Mouse (Mus musculus): Measurements from ENCODE around the gene Neurl3. TPM values are rescaled to one million over a fixed set of nuclear protein-coding genes. Genes with fewer than 3 reads are reported as not detected.
A peak's percentile ranks its signal among the peaks of the same experiment; 100 is the strongest.

Neurl3 gene
- polyA plus RNA-seq, 1 experiment from 2014 or later, result 8.3 TPM

- Histone ChIP-seq H3K27me3 (0 out of 2 replicates have a peak, but pooled peaks cover 3% of the 10 kb centered on the region), H3K4me1 (peaks cover 34% of the 10 kb centered on the region), H3K27ac (no peak overlapping the region), H3K36me3 (no peaks in the 10 kb centered on the region), H3K4me2 (peak overlapping the region; percentile 95; the same call in 1 of the 2 replicates), H3K9me3 (no peaks in the 10 kb centered on the region), H3K9ac (no peak overlapping the region), H3K4me3 (no peak overlapping the region)
- 62% methylated on average over 7 of the region's 7 CpGs for WGBS
- ATAC-seq (ENCODE audit: borderline replicate concordance, extremely low read depth, low FRiP score, low TSS enrichment), result 0 out of 2 replicates have a peak, but pooled peaks have one; percentile 5
Measured at GRCm38 (mm10) chr1:36307121-36307494, 32.6 kb upstream of the Neurl3 start.

DNA sequence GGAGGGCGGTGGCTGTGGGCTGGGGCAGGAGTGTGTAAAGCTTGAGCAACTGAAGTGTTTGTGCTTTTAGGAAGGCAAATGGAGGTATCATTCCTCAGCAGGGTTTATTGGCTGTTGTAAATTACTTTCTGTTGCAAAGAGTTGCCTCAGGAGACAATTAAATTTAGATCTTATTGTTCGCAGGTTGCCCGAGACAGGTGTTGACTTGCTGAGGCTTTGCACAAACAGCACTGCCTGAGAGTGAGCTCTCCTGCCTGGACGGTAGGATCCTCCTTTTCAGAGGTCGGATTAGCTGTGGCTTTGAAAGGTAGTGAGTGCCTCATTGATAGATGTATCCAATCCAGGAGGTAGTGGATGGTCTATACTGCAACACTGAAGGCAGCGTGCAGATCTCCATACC is 31.6 kb upstream of the Neurl3 start:
- no peaks in the 10 kb centered on the region for H3K36me3 ChIP-seq
- H3K27me3 ChIP-seq, result peaks cover 4% of the 10 kb centered on the region; the same call in 1 of the 2 replicates
- H3K4me2 ChIP-seq, result no peak overlapping the region
- WGBS, result 81% methylated on average over 6 of the region's 6 CpGs
- no peak for ATAC-seq (ENCODE audit: borderline replicate concordance, extremely low read depth, low FRiP score, low TSS enrichment)
- H3K9me3 ChIP-seq, result no peaks in the 10 kb centered on the region
- no peak overlapping the region for H3K9ac ChIP-seq
- H3K27ac ChIP-seq, result no peak overlapping the region
- no peak overlapping the region for H3K4me3 ChIP-seq
- peaks cover 34% of the 10 kb centered on the region for H3K4me1 ChIP-seq

GRCm38 (mm10) chr1:36304764-36305163 is 30.3 kb upstream of the Neurl3 start:
- Histone ChIP-seq H3K27me3 (peaks cover 17% of the 10 kb centered on the region), H3K9ac (no peak overlapping the region), H3K9me3 (no peaks in the 10 kb centered on the region), H3K4me3 (no peak overlapping the region), H3K27ac (no peak overlapping the region), H3K4me1 (peaks cover 30% of the 10 kb centered on the region), H3K36me3 (no peaks in the 10 kb centered on the region), H3K4me2 (no peak overlapping the region)
- 66% methylated on average over 7 of the region's 7 CpGs for WGBS
- no peak for ATAC-seq (ENCODE audit: borderline replicate concordance, extremely low read depth, low FRiP score, low TSS enrichment)

DNA sequence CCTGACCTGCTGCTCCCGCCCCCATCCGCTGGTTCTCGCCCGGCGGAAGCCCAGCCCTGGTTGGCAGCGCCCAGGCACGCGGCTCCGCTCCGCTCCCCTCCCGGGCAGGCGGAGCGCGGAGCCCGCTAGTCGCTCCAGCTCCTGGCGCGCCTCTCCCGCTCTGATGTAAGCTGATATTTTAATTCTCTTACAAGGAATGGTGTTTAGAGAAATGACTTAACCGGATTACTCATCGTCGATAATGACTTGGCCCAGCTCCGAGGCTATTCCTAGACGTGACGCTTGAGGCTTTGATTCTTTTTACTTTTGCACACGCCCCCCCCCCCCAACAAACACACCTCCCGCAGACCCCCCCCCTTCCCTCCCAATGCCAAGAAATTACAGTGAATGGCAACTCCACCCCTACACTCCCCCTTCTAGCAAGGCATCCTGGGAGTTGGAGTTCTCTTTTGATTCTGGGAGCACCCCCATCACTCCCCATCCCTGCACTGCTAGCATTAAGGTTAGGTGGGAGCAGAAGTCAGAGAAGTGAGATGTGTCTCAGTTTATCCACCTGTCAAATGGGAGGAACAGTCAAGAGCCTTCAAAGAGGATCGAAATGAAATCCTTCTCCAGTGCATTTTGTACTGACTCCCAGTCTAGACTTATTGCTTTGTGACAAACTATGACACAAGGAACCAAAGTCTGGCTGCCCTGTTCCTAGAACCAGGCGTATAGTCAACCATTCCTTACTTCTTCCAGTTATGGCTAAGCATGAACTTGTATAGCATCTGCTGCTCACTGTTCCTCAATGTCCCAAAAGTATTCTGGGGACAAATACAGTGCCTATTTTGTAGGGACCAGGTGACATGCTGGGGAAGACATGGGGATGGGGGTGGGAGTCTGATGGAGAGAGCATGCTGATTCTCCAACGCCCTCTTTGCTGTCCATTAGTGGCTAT is 29.2 kb upstream of the Neurl3 start:
- Histone ChIP-seq H3K36me3 (no peaks in the 10 kb centered on the region), H3K4me1 (peaks cover 19% of the 10 kb centered on the region), H3K27ac (0 out of 2 replicates have a peak overlapping the region, but pooled peaks have one; percentile 37), H3K9ac (peak overlapping the region; percentile 29; the same call in 1 of the 2 replicates), H3K9me3 (no peaks in the 10 kb centered on the region), H3K4me3 (peak overlapping the region; percentile 37), H3K4me2 (peak overlapping the region; percentile 78), H3K27me3 (peaks cover 28% of the 10 kb centered on the region)
- WGBS, result 9% methylated on average over 29 of the region's 30 CpGs
- ATAC-seq (ENCODE audit: borderline replicate concordance, extremely low read depth, low FRiP score, low TSS enrichment), result peak; percentile 64; the same call in 1 of the 2 replicates

DNA sequence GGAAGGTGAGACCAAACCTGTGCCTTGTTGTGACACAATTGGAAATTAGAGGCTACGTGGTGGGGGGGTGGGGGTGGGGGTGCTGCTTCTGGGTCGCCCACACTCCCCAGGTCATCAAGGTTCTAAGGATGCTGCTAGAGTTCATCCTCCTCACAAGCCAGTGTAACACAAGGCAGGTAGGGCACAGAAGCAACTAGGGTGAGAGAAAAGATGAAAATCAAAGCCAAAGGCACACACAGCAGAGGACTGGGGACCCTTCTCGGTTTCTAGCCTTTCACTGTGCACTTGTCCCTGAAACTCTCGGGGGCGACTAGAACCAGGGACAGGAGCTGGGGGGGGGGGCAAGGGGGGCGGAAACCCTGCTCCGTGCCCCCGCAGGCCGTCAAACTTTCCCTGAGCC is 28.5 kb upstream of the Neurl3 start:
- Histone ChIP-seq H3K9me3 (no peaks in the 10 kb centered on the region), H3K9ac (peak overlapping the region; percentile 29; the same call in 1 of the 2 replicates), H3K4me1 (peaks cover 14% of the 10 kb centered on the region), H3K27ac (0 out of 2 replicates have a peak overlapping the region, but pooled peaks have one; percentile 37), H3K36me3 (no peaks in the 10 kb centered on the region), H3K4me3 (peak overlapping the region; percentile 37), H3K27me3 (peaks cover 35% of the 10 kb centered on the region), H3K4me2 (peak overlapping the region; percentile 78)
- no peak for ATAC-seq (ENCODE audit: borderline replicate concordance, extremely low read depth, low FRiP score, low TSS enrichment)
- 13% methylated on average over 9 of the region's 9 CpGs for WGBS

- ATAC-seq (ENCODE audit: borderline replicate concordance, extremely low read depth, low FRiP score, low TSS enrichment), result no peak
- WGBS, result 59% methylated on average over 8 of the region's 8 CpGs
- H3K9me3 ChIP-seq, result no peaks in the 10 kb centered on the region
- H3K4me1 ChIP-seq, result peaks cover 13% of the 10 kb centered on the region
- H3K27me3 ChIP-seq, result peaks cover 37% of the 10 kb centered on the region
- no peaks in the 10 kb centered on the region for H3K36me3 ChIP-seq
- H3K9ac ChIP-seq, result no peak overlapping the region
- no peak overlapping the region for H3K27ac ChIP-seq
- no peak overlapping the region for H3K4me2 ChIP-seq
- no peak overlapping the region for H3K4me3 ChIP-seq
Measured at GRCm38 (mm10) chr1:36302273-36302672, 27.8 kb upstream of the Neurl3 start.

GRCm38 (mm10) chr1:36300486-36300885 is 26.0 kb upstream of the Neurl3 start:
- ATAC-seq (ENCODE audit: borderline replicate concordance, extremely low read depth, low FRiP score, low TSS enrichment), result no peak
- peaks cover 37% of the 10 kb centered on the region for H3K27me3 ChIP-seq
- no peaks in the 10 kb centered on the region for H3K9me3 ChIP-seq
- H3K36me3 ChIP-seq, result no peaks in the 10 kb centered on the region
- H3K4me1 ChIP-seq, result peaks cover 12% of the 10 kb centered on the region
- no peak overlapping the region for H3K27ac ChIP-seq
- no peak overlapping the region for H3K9ac ChIP-seq
- H3K4me3 ChIP-seq, result no peak overlapping the region
- H3K4me2 ChIP-seq, result no peak overlapping the region
- WGBS, result 82% methylated on average over 6 of the region's 6 CpGs

DNA sequence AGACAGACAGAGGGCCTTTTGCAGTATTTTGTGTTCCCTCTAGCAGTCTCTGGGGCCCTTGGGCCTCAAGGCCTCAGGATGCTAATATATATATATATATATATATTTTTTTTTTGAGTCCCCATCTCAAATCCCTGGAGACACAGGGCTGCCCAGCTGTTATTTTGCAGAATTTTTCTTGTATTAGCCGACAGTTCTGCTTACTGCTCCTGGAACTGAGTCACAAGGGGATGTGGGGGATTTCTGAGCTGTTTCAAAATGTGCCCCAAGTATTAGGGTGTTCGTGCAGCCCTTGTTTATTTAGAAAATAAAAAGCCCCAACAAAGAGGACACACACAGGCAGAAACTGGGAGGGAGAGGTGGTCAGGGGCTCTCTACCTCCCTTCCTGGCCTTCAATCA is 25.2 kb upstream of the Neurl3 start:
- Histone ChIP-seq H3K4me2 (no peak overlapping the region), H3K4me3 (no peak overlapping the region), H3K36me3 (no peaks in the 10 kb centered on the region), H3K27me3 (peaks cover 37% of the 10 kb centered on the region), H3K4me1 (peaks cover 12% of the 10 kb centered on the region), H3K9me3 (no peaks in the 10 kb centered on the region), H3K27ac (no peak overlapping the region), H3K9ac (no peak overlapping the region)
- 45% methylated on average over 2 of the region's 2 CpGs for WGBS
- ATAC-seq (ENCODE audit: borderline replicate concordance, extremely low read depth, low FRiP score, low TSS enrichment), result no peak

- peaks cover 12% of the 10 kb centered on the region for H3K4me1 ChIP-seq
- no peak overlapping the region for H3K9ac ChIP-seq
- H3K27me3 ChIP-seq, result peaks cover 37% of the 10 kb centered on the region
- no peak for ATAC-seq (ENCODE audit: borderline replicate concordance, extremely low read depth, low FRiP score, low TSS enrichment)
- H3K27ac ChIP-seq, result no peak overlapping the region
- H3K4me3 ChIP-seq, result no peak overlapping the region
- no peaks in the 10 kb centered on the region for H3K36me3 ChIP-seq
- no peaks in the 10 kb centered on the region for H3K9me3 ChIP-seq
- WGBS, result 35% methylated on average over 13 of the region's 13 CpGs
- no peak overlapping the region for H3K4me2 ChIP-seq
Measured at GRCm38 (mm10) chr1:36299126-36299525, 24.6 kb upstream of the Neurl3 start.

DNA sequence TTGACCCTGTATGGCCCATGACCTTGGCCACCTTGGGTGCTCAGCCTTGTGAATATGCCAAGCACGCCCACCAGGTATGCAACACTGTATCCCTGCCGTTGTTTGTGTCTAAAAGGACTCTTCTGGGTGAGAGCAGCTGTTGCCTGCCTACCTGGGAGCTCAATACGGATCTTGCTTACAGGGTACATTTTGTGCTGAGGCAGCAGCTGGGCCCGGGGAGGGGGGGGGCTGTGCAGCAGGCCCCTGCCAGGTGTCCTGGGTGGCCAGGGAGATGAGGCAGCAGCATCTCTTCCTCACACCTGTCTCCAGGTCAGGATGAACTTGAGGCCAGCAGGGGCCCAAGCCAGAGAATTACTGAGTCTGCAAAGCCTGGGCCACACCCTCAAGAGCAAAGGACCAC is 23.6 kb upstream of the Neurl3 start:
- Histone ChIP-seq H3K27me3 (peaks cover 37% of the 10 kb centered on the region), H3K36me3 (no peaks in the 10 kb centered on the region), H3K4me1 (peaks cover 9% of the 10 kb centered on the region), H3K4me2 (no peak overlapping the region), H3K9me3 (no peaks in the 10 kb centered on the region), H3K4me3 (no peak overlapping the region), H3K9ac (no peak overlapping the region), H3K27ac (no peak overlapping the region)
- ATAC-seq (ENCODE audit: borderline replicate concordance, extremely low read depth, low FRiP score, low TSS enrichment), result no peak
- 63% methylated on average over 4 of the region's 4 CpGs for WGBS

DNA sequence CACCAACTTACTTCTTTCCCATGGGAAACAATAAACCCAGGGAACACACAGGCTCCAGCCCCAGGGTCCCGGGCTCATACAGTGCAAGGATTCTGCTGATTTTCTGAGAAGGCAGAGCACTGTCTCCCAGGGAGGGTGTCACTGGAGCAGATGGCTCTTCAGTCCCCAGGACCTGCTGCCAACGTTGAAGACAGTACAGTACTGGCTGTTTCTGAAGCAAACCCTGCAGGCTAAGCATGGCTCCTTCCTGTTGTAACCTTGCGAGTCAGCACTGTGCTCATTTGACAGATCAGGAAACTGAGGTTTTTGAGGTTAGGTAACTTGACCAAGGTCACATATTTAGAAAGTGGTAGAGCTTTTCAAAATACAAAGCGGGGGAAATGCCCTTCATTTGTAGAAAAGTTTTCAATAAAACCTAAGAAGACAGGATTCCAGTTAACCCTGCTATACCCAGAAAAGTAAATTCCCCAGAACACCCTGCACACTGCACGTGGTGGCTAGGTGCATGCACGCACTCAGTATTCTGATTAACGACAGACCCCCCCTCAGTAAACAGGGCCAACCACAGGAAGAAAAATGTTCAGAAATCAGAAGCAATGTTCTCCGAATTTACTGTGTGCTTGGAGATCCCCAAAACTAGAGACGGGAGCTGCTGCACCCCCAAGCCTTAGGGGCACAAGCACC is 22.1 kb upstream of the Neurl3 start:
- no peak for ATAC-seq (ENCODE audit: borderline replicate concordance, extremely low read depth, low FRiP score, low TSS enrichment)
- no peaks in the 10 kb centered on the region for H3K36me3 ChIP-seq
- 56% methylated on average over 9 of the region's 9 CpGs for WGBS
- no peak overlapping the region for H3K9ac ChIP-seq
- no peak overlapping the region for H3K4me3 ChIP-seq
- peaks cover 33% of the 10 kb centered on the region for H3K27me3 ChIP-seq
- H3K4me1 ChIP-seq, result no peaks in the 10 kb centered on the region
- H3K9me3 ChIP-seq, result no peaks in the 10 kb centered on the region
- H3K27ac ChIP-seq, result no peak overlapping the region
- no peak overlapping the region for H3K4me2 ChIP-seq

DNA sequence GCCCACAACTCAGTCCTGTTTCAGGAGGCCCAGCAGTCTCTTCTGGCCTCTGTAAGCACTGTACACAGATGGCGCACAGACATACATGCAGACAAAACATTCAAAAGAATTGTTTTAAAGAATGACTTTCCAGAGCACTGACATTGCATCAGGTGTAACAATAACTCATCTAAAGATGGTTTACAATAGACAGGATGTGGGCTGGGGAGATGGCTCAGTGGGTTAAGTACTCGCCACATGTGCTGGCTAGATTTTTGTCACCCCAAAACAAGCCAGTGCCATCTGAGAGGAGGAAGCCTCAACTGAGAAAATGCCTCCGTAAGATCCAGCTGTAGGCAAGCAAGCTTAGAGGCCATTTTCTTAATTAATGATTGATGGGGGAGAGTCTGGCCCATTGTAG is 19.9 kb upstream of the Neurl3 start:
- Histone ChIP-seq H3K27me3 (peaks cover 17% of the 10 kb centered on the region), H3K9me3 (no peaks in the 10 kb centered on the region), H3K4me3 (no peak overlapping the region), H3K4me1 (no peaks in the 10 kb centered on the region), H3K27ac (no peak overlapping the region), H3K9ac (no peak overlapping the region), H3K4me2 (no peak overlapping the region), H3K36me3 (no peaks in the 10 kb centered on the region)
- ATAC-seq (ENCODE audit: borderline replicate concordance, extremely low read depth, low FRiP score, low TSS enrichment), result no peak
- WGBS, result 64% methylated on average over 3 of the region's 3 CpGs
